Mouse (Mus musculus) gastrocnemius, postnatal 36 days (tissue): ENCODE measurements at regions not wholly inside any gene's neighbourhood (a gene's known extent, or its start where the extent isn't known, plus 50 kb on each side); places are given as distances from the start of the nearest gene placed in this dataset.

ENCODE experiments used
- DNase-seq, 2 experiments: peaks; one replicate each; pipeline ENCODE4 v3.0.0; 2022
- intact Hi-C: fragments of 180-260 bp; cut with DNase I; formaldehyde crosslinking; loops from one replicate; pipeline ENCODE4 v1.15.1; 2025

- no peak for DNase-seq
- intact Hi-C loops = no loop called here
These were observed 961.8 kb downstream of the Robo2 start for GRCm38 (mm10) chr16:73449836-73450235.

GRCm38 (mm10) chr16:73435726-73436125 lies 975.9 kb downstream of the Robo2 start:
- intact Hi-C loops = no loop called here
- no peak for DNase-seq

GRCm38 (mm10) chr16:73424851-73425250 lies 986.8 kb downstream of the Robo2 start:
- no peak for DNase-seq
- intact Hi-C loops = no loop called here

GRCm38 (mm10) chr16:73424311-73424710 lies 987.3 kb downstream of the Robo2 start:
- intact Hi-C loops = no loop called here
- DNase-seq = no peak

- intact Hi-C loops = no loop called here
These were observed 1007.1 kb downstream of the Robo2 start for GRCm38 (mm10) chr16:73404509-73404908.

GRCm38 (mm10) chr16:73404099-73404498 lies 1007.5 kb downstream of the Robo2 start:
- intact Hi-C loops = no loop called here
- no peak for DNase-seq

More at GRCm38 (mm10) chr16:73404509-73404908, 1007.1 kb downstream of the Robo2 start:
- no peak for DNase-seq

- intact Hi-C loops = no loop called here
- DNase-seq = no peak
These were observed 1032.6 kb downstream of the Robo2 start for GRCm38 (mm10) chr16:73379056-73379455.

- intact Hi-C loops = no loop called here
- no peak for DNase-seq
These were observed 1036.9 kb downstream of the Robo2 start for GRCm38 (mm10) chr16:73374608-73375165.

GRCm38 (mm10) chr16:73368607-73369233 lies 1042.9 kb downstream of the Robo2 start:
- intact Hi-C loops = no loop called here
- no peak for DNase-seq

- no peak for DNase-seq
- intact Hi-C loops = no loop called here
These were observed 1043.7 kb downstream of the Robo2 start for GRCm38 (mm10) chr16:73367926-73368325.

GRCm38 (mm10) chr16:73367226-73367840 lies 1044.3 kb downstream of the Robo2 start:
- no peak for DNase-seq
- intact Hi-C loops = no loop called here

GRCm38 (mm10) chr16:73350698-73351097 lies 1042.6 kb downstream of the Robo1 start:
- DNase-seq = no peak
- intact Hi-C loops = no loop called here

- intact Hi-C loops = no loop called here
- no peak for DNase-seq
These were observed 1035.8 kb downstream of the Robo1 start for GRCm38 (mm10) chr16:73343941-73344340.

- intact Hi-C loops = no loop called here
- DNase-seq = no peak
These were observed 1035.4 kb downstream of the Robo1 start for GRCm38 (mm10) chr16:73343531-73343930.

GRCm38 (mm10) chr16:73317644-73318043 lies 1009.5 kb downstream of the Robo1 start:
- no peak for DNase-seq
- intact Hi-C loops = no loop called here

GRCm38 (mm10) chr16:73310096-73310495 lies 1002.0 kb downstream of the Robo1 start:
- DNase-seq = no peak
- intact Hi-C loops = no loop called here

GRCm38 (mm10) chr16:73279951-73280350 lies 971.8 kb downstream of the Robo1 start:
- intact Hi-C loops = no loop called here
- DNase-seq = no peak

- no peak for DNase-seq
- intact Hi-C loops = no loop called here
These were observed 951.6 kb downstream of the Robo1 start for GRCm38 (mm10) chr16:73259691-73260090.

- intact Hi-C loops = no loop called here
- DNase-seq = no peak
These were observed 951.2 kb downstream of the Robo1 start for GRCm38 (mm10) chr16:73259283-73259682.

- intact Hi-C loops = no loop called here
- no peak for DNase-seq
These were observed 937.0 kb downstream of the Robo1 start for GRCm38 (mm10) chr16:73245073-73245590.

GRCm38 (mm10) chr16:73230599-73230998 lies 922.5 kb downstream of the Robo1 start:
- intact Hi-C loops = no loop called here
- no peak for DNase-seq

- DNase-seq = no peak
- intact Hi-C loops = no loop called here
These were observed 909.4 kb downstream of the Robo1 start for GRCm38 (mm10) chr16:73217555-73217954.
